Mouse (Mus musculus) liver (tissue): ENCODE measurements at regions not wholly inside any gene's neighbourhood (a gene's known extent, or its start where the extent isn't known, plus 50 kb on each side); places are given as distances from the start of the nearest gene placed in this dataset.
A peak's percentile ranks its signal among the peaks of the same experiment; 100 is the strongest.

Experiments used
- DNase-seq: peaks from one replicate; pipeline ENCODE4 v3.0.0-alpha.2; 2020; ENCODE audit warnings: mixed read lengths

GRCm38 (mm10) chr11:18821384-18821783 is 197.4 kb downstream of the Meis1 start:
- DNase-seq, result no peak

GRCm38 (mm10) chr11:18814110-18814509 is 204.7 kb downstream of the Meis1 start:
- DNase-seq, result no peak

GRCm38 (mm10) chr11:18767479-18767878 is 251.3 kb downstream of the Meis1 start:
- DNase-seq, result no peak

- no peak for DNase-seq
Measured at GRCm38 (mm10) chr11:18766458-18767016, 252.2 kb downstream of the Meis1 start.

- DNase-seq, result no peak
Measured at GRCm38 (mm10) chr11:18758591-18759074, 260.2 kb downstream of the Meis1 start.

- DNase-seq, result no peak
Measured at GRCm38 (mm10) chr11:18756576-18756975, 262.2 kb downstream of the Meis1 start.

GRCm38 (mm10) chr11:18754732-18755525 is 263.9 kb downstream of the Meis1 start:
- DNase-seq, result peak; percentile 17

GRCm38 (mm10) chr11:18753856-18754255 is 264.9 kb downstream of the Meis1 start:
- DNase-seq, result peak; percentile 21

- DNase-seq, result no peak
Measured at GRCm38 (mm10) chr11:18753246-18753645, 265.5 kb downstream of the Meis1 start.

- DNase-seq, result peak; percentile 15
Measured at GRCm38 (mm10) chr11:18752512-18752911, 266.3 kb downstream of the Meis1 start.

GRCm38 (mm10) chr11:18750911-18751841 is 267.6 kb downstream of the Meis1 start:
- no peak for DNase-seq

GRCm38 (mm10) chr11:18750080-18750375 is 268.8 kb downstream of the Meis1 start:
- no peak for DNase-seq

- no peak for DNase-seq
Measured at GRCm38 (mm10) chr11:18749265-18750079, 269.3 kb downstream of the Meis1 start.

GRCm38 (mm10) chr11:18747871-18748461 is 270.8 kb downstream of the Meis1 start:
- no peak for DNase-seq

- no peak for DNase-seq
Measured at GRCm38 (mm10) chr11:18747361-18747760, 271.4 kb downstream of the Meis1 start.

- no peak for DNase-seq
Measured at GRCm38 (mm10) chr11:18746486-18746885, 272.3 kb downstream of the Meis1 start.

GRCm38 (mm10) chr11:18745840-18746239 is 272.9 kb downstream of the Meis1 start:
- DNase-seq, result peak; percentile 32

GRCm38 (mm10) chr11:18734904-18735664 is 283.7 kb downstream of the Meis1 start:
- DNase-seq, result no peak

- DNase-seq, result no peak
Measured at GRCm38 (mm10) chr11:18734075-18734474, 284.7 kb downstream of the Meis1 start.

- no peak for DNase-seq
Measured at GRCm38 (mm10) chr11:18729742-18730141, 289.0 kb downstream of the Meis1 start.

- DNase-seq, result no peak
Measured at GRCm38 (mm10) chr11:18722770-18723169, 296.0 kb downstream of the Meis1 start.

- DNase-seq, result no peak
Measured at GRCm38 (mm10) chr11:18715851-18716126, 303.0 kb downstream of the Meis1 start.
